In genomic region chr5:137921532-137921931, GRCm38 (mm10) we compare ENCODE assay signal across 18 mouse cellular contexts. TPM values are rescaled to one million over a fixed set of nuclear protein-coding genes. Genes with fewer than 3 reads are reported as not detected.
DNase-seq lines count a peak whose midpoint lies in the region; ATAC-seq and TF ChIP-seq lines count a peak whose summit lies in the region.
"Had no signal": no experiment of that assay in that cellular context is flagged by ENCODE, and none has a peak within 500 bp of the region (broad histone marks: within the 10 kb centered on the region; RNA-seq: fewer than 3 reads in every experiment).

Gene Cyp3a13 (minus strand): TSS chr5:137921619.

- H3K4me1 ChIP-seq in liver, adult 2 months (ENCODE audit: control insufficient read depth, insufficient read depth, low read length): peaks cover 5% of the 10 kb centered on the region
- H3K4me1 ChIP-seq in liver, embryonic 12.5 days: 0 out of 2 replicates have a peak, but pooled peaks cover 5% of the 10 kb centered on the region
- no peaks in the 10 kb centered on the region for H3K4me1 ChIP-seq in lung, embryonic 14.5 days (ENCODE audit: insufficient read depth)
- no peaks in the 10 kb centered on the region for H3K4me1 ChIP-seq in stomach, embryonic 14.5 days (ENCODE audit: control insufficient read depth, insufficient read depth, low read length)
- H3K4me1 ChIP-seq in kidney, embryonic 15.5 days: no peaks in the 10 kb centered on the region
- H3K4me1 ChIP-seq: embryonic facial prominence, embryonic 12.5 days; heart, embryonic 13.5 days; hindbrain, embryonic 15.5 days; midbrain, embryonic 12.5 days had no signal

- peak within 1 kb of the TSS; percentile 77 for H3K9ac ChIP-seq in liver, adult 2 months (ENCODE audit: low read depth, low read length)
- no peak within 1 kb of the TSS for H3K9ac ChIP-seq in liver, embryonic 12.5 days
- no peak within 1 kb of the TSS for H3K9ac ChIP-seq in lung, embryonic 14.5 days
- no peak within 1 kb of the TSS for H3K9ac ChIP-seq in stomach, embryonic 14.5 days (replicated peaks; ENCODE audit: low read depth, low read length)
- H3K9ac ChIP-seq in kidney, embryonic 15.5 days: no peak within 1 kb of the TSS
- H3K9ac ChIP-seq: embryonic facial prominence, embryonic 12.5 days; heart, embryonic 13.5 days; hindbrain, embryonic 15.5 days; midbrain, embryonic 12.5 days had no signal

- no peak for TF ChIP-seq CTCF in liver, adult 2 months (IDR thresholded peaks at IDR 0.05; ENCODE audit: low read depth, low read length)
- no peak for TF ChIP-seq CTCF in lung, embryonic 14.5 days (IDR thresholded peaks at IDR 0.05; ENCODE audit: low read depth)

- peak; percentile 100 for DNase-seq in liver, adult 2 months (ENCODE audit: extremely low read depth, low read depth, low spot score)
- peak; percentile 4 for DNase-seq in fibroblast of lung, adult 2 months (ENCODE audit: low read depth)
- peak; percentile 10 for DNase-seq in lung, embryonic 14.5 days
- no peak for DNase-seq in layer of hippocampus, adult 9-11 months
- no peak for DNase-seq in gastrocnemius, adult 8-10 months (ENCODE audit: low spot score in 2 of 2)
- DNase-seq: cerebellum, postnatal 25 days; gastrocnemius, postnatal 10 days; kidney, postnatal 10 days; thymus, adult 18-20 months had no signal

- no peak within 1 kb of the TSS for H3K4me2 ChIP-seq in liver, embryonic 12.5 days
- no peak within 1 kb of the TSS for H3K4me2 ChIP-seq in lung, embryonic 14.5 days
- peak within 1 kb of the TSS; percentile 25 for H3K4me2 ChIP-seq in stomach, embryonic 14.5 days (replicated peaks; ENCODE audit: low read depth, low read length)
- H3K4me2 ChIP-seq in kidney, embryonic 15.5 days: no peak within 1 kb of the TSS
- H3K4me2 ChIP-seq: embryonic facial prominence, embryonic 12.5 days; heart, embryonic 13.5 days; hindbrain, embryonic 15.5 days; midbrain, embryonic 12.5 days had no signal

- peak; percentile 96 for TF ChIP-seq POLR2A in liver, adult 2 months (IDR thresholded peaks at IDR 0.05; ENCODE audit: extremely low read depth, insufficient read depth, low read length)

- no peaks in the 10 kb centered on the region for H3K9me3 ChIP-seq in liver, embryonic 12.5 days (replicated peaks)
- H3K9me3 ChIP-seq in lung, embryonic 14.5 days (ENCODE audit: low read depth, low read length): no peaks in the 10 kb centered on the region
- H3K9me3 ChIP-seq in stomach, embryonic 14.5 days (ENCODE audit: control insufficient read depth, low read depth, low read length): no peaks in the 10 kb centered on the region
- no peaks in the 10 kb centered on the region for H3K9me3 ChIP-seq in kidney, embryonic 15.5 days (replicated peaks)
- H3K9me3 ChIP-seq: embryonic facial prominence, embryonic 12.5 days; heart, embryonic 13.5 days; hindbrain, embryonic 15.5 days; midbrain, embryonic 12.5 days had no signal

- 12% methylated on average over 2 of the region's 2 CpGs for WGBS in liver, adult 2 months
- 23% methylated on average over 2 of the region's 2 CpGs for WGBS in liver, embryonic 12.5 days (ENCODE audit: insufficient replicate concordance)
- WGBS in lung, embryonic 14.5 days: 47% methylated on average over 2 of the region's 2 CpGs
- 45% methylated on average over 2 of the region's 2 CpGs for WGBS in stomach, embryonic 14.5 days
- WGBS in kidney, embryonic 15.5 days: 67% methylated on average over 2 of the region's 2 CpGs

- H3K27ac ChIP-seq in liver, adult 2 months (replicated peaks; ENCODE audit: insufficient read depth, low read depth, low read length): peak within 1 kb of the TSS; percentile 72
- H3K27ac ChIP-seq in liver, embryonic 12.5 days: no peak within 1 kb of the TSS
- H3K27ac ChIP-seq in lung, embryonic 14.5 days (ENCODE audit: low read depth): no peak within 1 kb of the TSS
- peak within 1 kb of the TSS; percentile 61; the same call in 1 of the 2 replicates for H3K27ac ChIP-seq in stomach, embryonic 14.5 days (ENCODE audit: low read length)
- no peak within 1 kb of the TSS for H3K27ac ChIP-seq in kidney, embryonic 15.5 days
- H3K27ac ChIP-seq: embryonic facial prominence, embryonic 12.5 days; heart, embryonic 13.5 days; hindbrain, embryonic 15.5 days; midbrain, embryonic 12.5 days had no signal

- peak within 1 kb of the TSS; percentile 57 for H3K4me3 ChIP-seq in liver, adult 2 months (ENCODE audit: insufficient read depth, low read depth, low read length)
- H3K4me3 ChIP-seq in liver, embryonic 12.5 days: no peak within 1 kb of the TSS
- no peak within 1 kb of the TSS for H3K4me3 ChIP-seq in lung, embryonic 14.5 days (ENCODE audit: low read depth, low read length)
- no peak within 1 kb of the TSS for H3K4me3 ChIP-seq in stomach, embryonic 14.5 days (ENCODE audit: low read depth, low read length)
- H3K4me3 ChIP-seq in kidney, embryonic 15.5 days (replicated peaks): no peak within 1 kb of the TSS
- H3K4me3 ChIP-seq: embryonic facial prominence, embryonic 12.5 days; heart, embryonic 13.5 days; hindbrain, embryonic 15.5 days; midbrain, embryonic 12.5 days had no signal

- no peaks in the 10 kb centered on the region for H3K27me3 ChIP-seq in liver, adult 2 months (ENCODE audit: control insufficient read depth, insufficient read depth, low read length)
- no peaks in the 10 kb centered on the region for H3K27me3 ChIP-seq in liver, embryonic 12.5 days (replicated peaks)
- H3K27me3 ChIP-seq in lung, embryonic 14.5 days (ENCODE audit: insufficient read depth, low read length): no peaks in the 10 kb centered on the region
- H3K27me3 ChIP-seq in stomach, embryonic 14.5 days (ENCODE audit: control insufficient read depth, insufficient read depth, low read length): no peaks in the 10 kb centered on the region
- 0 out of 2 replicates have a peak, but pooled peaks cover 3% of the 10 kb centered on the region for H3K27me3 ChIP-seq in kidney, embryonic 15.5 days
- H3K27me3 ChIP-seq: embryonic facial prominence, embryonic 12.5 days; heart, embryonic 13.5 days; hindbrain, embryonic 15.5 days; midbrain, embryonic 12.5 days had no signal

- peaks cover 4% of the 10 kb centered on the region; the same call in 1 of the 2 replicates for H3K79me2 ChIP-seq in liver, adult 2 months (ENCODE audit: control insufficient read depth, insufficient read depth, low read length)

- ATAC-seq in liver, embryonic 12.5 days: no peak
- no peak for ATAC-seq in lung, embryonic 14.5 days (ENCODE audit: insufficient read depth)
- peak; percentile 65; the same call in 1 of the 2 replicates for ATAC-seq in stomach, embryonic 14.5 days (ENCODE audit: insufficient number of reproducible peaks, insufficient read depth, low FRiP score, low read depth)
- ATAC-seq in kidney, embryonic 15.5 days (replicated peaks; ENCODE audit: low FRiP score): no peak
- ATAC-seq: Patski had no signal

- peaks cover 20% of the 10 kb centered on the region for H3K36me3 ChIP-seq in liver, adult 2 months (ENCODE audit: control insufficient read depth, insufficient read depth, low read length)
- H3K36me3 ChIP-seq in liver, embryonic 12.5 days: no peaks in the 10 kb centered on the region
- no peaks in the 10 kb centered on the region for H3K36me3 ChIP-seq in lung, embryonic 14.5 days (ENCODE audit: insufficient read depth)
- no peaks in the 10 kb centered on the region for H3K36me3 ChIP-seq in stomach, embryonic 14.5 days (ENCODE audit: control insufficient read depth, insufficient read depth, low read length)
- no peaks in the 10 kb centered on the region for H3K36me3 ChIP-seq in kidney, embryonic 15.5 days
- H3K36me3 ChIP-seq: embryonic facial prominence, embryonic 12.5 days; heart, embryonic 13.5 days; hindbrain, embryonic 15.5 days; midbrain, embryonic 12.5 days had no signal

RNA-seq across cellular contexts. Expression of gene Cyp3a13, which starts in this region (rescaled TPM):
- 141 and 173 TPM in 2 replicates for total RNA-seq in liver, adult 2 months (2014; rRNA removed)
- 22.9 and 28.6 TPM in 2 replicates for polyA plus RNA-seq in liver, adult 2 months (2012; rRNA removed)
- 1.0 and 1.3 TPM in 2 replicates for polyA plus RNA-seq in liver, embryonic 12.5 days (2016; fragmentation: Nextera tagmentation; extraction: Ambion mirVana)
- polyA plus RNA-seq in lung, embryonic 14.5 days (2014; fragmentation: Nextera tagmentation; extraction: Ambion mirVana): 0.21 and 0.28 TPM in 2 replicates
- 6.2 TPM in 2 replicates for polyA plus RNA-seq in stomach, embryonic 14.5 days (2014; fragmentation: Nextera tagmentation; extraction: Ambion mirVana)
- polyA plus RNA-seq in kidney, embryonic 15.5 days (2015; fragmentation: Nextera tagmentation; extraction: Ambion mirVana): 0.06 and 0.10 TPM in 2 replicates
- under 1 TPM in 2 of 4 experiments, not detected in 2; 0.07 to 0.11 TPM for total RNA-seq in gastrocnemius, adult 8-10 months (2022)
- total RNA-seq: gastrocnemius, postnatal 10 days had no signal
- polyA plus RNA-seq: embryonic facial prominence, embryonic 12.5 days; forebrain, embryonic 11.5 days; heart, embryonic 13.5 days; hindbrain, embryonic 15.5 days; midbrain, embryonic 12.5 days had no signal

Comparison
In these comparisons a context has a peak if more than half of its experiments do, and no peak if none do; other contexts are left out.
1. RNA of gene Cyp3a13 (total RNA-seq): 141 to 173 TPM in liver, adult 2 months; 0.07 to 0.11 TPM in gastrocnemius, adult 8-10 months; every median in the first group is over 100 times any median in the second.
2. H3K27ac ChIP-seq: peak in liver, adult 2 months (single experiment) and stomach, embryonic 14.5 days (single experiment); none in liver, embryonic 12.5 days (single experiment), lung, embryonic 14.5 days (single experiment) and kidney, embryonic 15.5 days (single experiment).
3. Peak in DNase-seq in lung, embryonic 14.5 days; RNA of the gene not detected or under 1 TPM.
4. DNase-seq: peak in liver, adult 2 months (single experiment) and fibroblast of lung, adult 2 months (single experiment); none in layer of hippocampus, adult 9-11 months (single experiment) and gastrocnemius, adult 8-10 months (0 of 2).